Mouse (Mus musculus): ENCODE data around the gene Npepl1.

The Npepl1 gene

DNA sequence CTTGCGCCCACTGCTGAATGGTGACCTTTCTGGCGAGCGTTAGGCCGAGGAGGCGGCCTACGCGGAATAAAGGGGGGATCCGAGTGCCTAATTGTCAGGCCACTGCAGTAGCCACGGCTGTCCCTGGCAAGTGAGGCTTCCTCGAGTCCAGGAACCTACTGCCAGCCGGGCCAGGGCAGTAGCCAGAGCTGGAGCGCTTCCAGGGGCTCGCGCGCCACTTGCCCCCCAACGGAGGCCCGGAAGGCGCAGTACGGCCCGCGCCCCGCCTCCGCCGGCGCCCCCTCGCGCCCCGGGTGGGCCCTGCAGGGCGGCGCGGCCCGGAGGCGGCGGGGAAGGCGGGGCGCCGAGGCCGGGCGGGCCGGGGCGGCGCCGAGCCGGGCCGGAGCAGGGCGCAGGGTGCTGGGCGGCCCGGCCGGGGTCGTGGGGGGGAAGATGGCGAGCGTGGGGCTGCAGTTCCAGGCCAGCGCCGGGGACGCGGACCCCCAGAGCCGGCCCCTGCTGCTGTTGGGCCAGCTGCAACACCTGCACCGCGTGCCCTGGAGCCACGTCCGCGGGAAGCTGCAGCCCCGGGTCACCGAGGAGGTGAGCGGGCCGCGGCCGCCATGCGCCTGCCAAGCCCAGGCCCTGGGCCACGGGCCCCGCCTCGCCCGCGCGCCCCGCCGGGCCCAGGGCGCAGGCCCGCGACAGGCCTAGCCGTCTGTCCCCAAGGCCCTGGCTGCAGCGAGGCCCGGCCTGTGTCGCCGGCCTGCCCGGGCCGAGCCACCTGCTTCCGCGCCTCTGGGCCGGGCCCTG is at the start of gene Npepl1:
Gene Npepl1 (plus strand): TSS at position 359 of the 792 bp plus-strand sequence.
- in situ Hi-C loops (cut with MboI; ENCODE audit: low sequenced_read_pairs), result no loop called here

DNA sequence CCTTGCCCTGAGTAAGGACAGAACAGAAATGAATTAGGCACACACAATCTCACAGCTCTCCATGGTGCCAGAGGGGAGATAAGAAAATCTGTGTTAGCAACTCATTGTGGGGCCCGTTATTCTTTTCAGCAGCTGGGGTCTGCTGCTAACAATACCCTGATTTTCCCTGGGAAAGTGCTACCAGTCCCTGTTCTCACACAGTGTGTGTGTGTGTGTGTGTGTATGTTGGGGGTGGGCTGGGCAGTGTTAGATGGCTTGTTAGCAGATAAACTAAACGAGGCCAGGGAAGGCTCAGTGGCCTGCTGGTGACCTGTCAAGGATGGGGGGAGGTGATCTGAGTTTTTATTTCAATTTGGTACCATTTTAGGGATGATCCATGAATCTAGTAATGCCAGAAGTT is 48.9 kb upstream of the Npepl1 start:
- in situ Hi-C loops (cut with MboI; ENCODE audit: low sequenced_read_pairs), result no loop called here

- in situ Hi-C loops (cut with MboI; ENCODE audit: low sequenced_read_pairs), result no loop called here
Observed at GRCm38 (mm10) chr2:174063074-174063473, 47.1 kb upstream of the Npepl1 start.

DNA sequence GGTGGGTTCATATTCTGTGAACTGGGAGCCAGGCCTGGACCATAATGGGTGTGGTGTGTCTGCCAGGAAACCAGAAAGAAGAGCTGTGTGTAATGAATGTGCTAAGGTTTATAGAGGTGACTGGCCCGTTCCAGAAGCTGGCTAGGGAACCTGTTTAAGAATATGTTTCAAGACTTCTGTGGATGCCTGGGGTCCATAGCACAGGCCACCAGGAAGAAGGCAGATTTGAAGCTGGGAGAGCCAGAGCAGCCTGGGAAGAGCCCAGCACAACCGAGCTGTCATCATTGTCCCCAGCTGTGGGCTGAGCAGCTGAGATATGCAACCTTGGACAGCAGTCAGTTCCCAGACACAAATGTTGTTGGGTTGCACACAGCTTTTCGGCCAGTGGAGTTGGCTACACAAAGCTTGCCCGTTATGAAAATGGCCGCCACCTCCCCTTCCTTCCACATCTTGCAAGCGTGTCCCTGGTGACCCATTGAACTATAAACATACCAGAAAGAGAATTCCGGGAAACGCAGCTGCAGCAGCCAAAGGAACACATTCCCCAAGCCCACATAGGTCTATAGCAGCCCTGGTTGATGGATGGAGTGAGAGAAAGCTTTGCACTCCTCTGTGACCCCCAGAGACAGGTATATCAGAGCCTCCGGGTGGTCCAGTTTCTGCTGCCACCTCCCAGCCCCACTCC is 46.5 kb upstream of the Npepl1 start:
- in situ Hi-C loops (cut with MboI; ENCODE audit: low sequenced_read_pairs), result no loop called here

GRCm38 (mm10) chr2:174067793-174068419 is 42.2 kb upstream of the Npepl1 start:
- in situ Hi-C loops (cut with MboI; ENCODE audit: low sequenced_read_pairs), result no loop called here

GRCm38 (mm10) chr2:174069532-174070049 is 40.6 kb upstream of the Npepl1 start:
- in situ Hi-C loops (cut with MboI; ENCODE audit: low sequenced_read_pairs), result no loop called here

DNA sequence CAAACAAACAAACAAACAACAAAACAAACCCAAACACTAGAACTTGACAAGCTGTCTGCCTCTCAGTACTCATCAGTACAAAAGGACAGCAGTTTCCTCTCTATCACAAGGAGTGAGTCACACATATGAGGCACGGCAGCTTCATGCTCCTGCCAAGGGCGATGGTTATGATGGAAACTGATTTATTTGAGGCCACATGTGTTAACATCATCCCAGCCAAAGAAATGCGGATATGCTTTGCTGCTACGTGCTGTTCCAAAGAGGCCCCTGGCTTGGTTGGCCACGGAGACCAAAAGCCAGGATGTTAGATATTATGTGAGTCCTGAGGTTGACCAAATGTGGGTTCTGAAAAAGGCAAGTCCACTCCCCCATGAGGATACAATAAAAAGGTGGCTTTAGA is 38.7 kb upstream of the Npepl1 start:
- in situ Hi-C loops (cut with MboI; ENCODE audit: low sequenced_read_pairs), result no loop called here

GRCm38 (mm10) chr2:174073156-174073790 is 36.9 kb upstream of the Npepl1 start:
- in situ Hi-C loops (cut with MboI; ENCODE audit: low sequenced_read_pairs), result no loop called here

GRCm38 (mm10) chr2:174074621-174075020 is 35.5 kb upstream of the Npepl1 start:
- in situ Hi-C loops (cut with MboI; ENCODE audit: low sequenced_read_pairs), result loop anchor here (25.0 kb wide), 1 partner anchor 1062 kb away; the partner anchor contains the start of genes Rae1 and Rbm38

DNA sequence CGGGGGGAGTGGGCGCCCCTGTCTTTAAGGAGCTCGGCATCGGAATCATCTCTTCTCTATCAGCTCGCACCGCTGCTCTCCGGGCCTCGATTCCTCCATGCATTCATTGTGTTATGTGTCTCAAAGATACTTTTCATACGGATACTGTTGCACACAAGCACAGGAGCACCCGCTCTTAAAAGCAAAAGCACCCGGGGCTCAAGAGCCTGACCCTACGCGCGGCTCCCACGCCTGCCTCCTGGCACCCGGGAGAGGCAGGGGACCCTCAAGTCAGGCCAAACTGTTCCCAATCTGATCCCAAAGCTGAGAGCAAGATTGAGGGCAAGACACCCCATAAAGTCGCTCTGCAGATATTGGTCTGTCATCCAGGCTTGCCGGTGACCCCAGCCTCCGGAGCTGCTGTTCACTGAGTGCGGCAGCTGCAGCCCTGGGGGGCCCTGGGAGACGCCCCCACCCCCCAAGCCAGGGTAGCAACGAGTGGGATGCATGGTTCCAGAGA is 35.0 kb upstream of the Npepl1 start:
- in situ Hi-C loops (cut with MboI; ENCODE audit: low sequenced_read_pairs), result loop anchor here (25.0 kb wide), 1 partner anchor 1063 kb away; the partner anchor contains the start of genes Rae1 and Rbm38

DNA sequence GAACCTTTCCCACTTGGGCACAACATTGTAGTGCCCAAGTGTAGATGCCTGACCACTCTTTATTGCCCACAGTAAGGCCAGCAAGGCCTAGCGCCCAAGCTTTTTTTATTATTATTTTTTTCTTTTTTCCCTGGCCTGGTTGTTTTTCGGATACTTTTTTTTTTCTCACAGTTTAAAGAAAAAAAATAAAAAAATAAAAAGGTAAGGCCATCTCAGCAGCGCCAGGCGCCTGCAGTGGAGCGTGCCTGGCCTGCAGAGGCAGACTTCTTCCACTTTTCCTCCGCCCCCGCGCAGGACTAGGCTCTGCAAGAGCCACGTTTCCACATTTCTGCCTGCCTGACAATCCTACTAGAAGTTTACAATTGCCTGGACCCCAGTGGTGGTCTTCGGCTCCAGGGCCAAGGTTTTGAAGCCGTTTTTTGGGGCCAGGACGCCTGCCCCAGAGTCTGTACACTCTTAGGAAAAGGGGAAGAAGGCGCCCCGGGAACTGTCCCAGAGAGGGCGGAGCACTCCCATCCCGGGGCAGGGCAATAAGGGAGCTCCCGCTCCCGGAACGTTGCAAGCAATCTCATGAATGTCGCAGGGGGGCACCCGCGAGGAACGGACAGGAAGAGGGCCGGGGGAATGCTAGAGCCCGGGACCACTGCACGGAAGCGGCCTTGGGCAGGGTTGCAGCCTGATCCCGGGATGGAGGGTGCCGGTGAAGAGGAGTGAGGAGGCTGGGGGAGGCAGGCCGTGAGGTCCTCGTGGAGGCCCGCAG is 34.3 kb upstream of the Npepl1 start, which contains the start of gene Stx16:
Gene Stx16 (plus strand): TSS at position 636 of the 760 bp plus-strand sequence.
- in situ Hi-C loops (cut with MboI; ENCODE audit: low sequenced_read_pairs), result loop anchor here (25.0 kb wide), 1 partner anchor 1064 kb away; the partner anchor contains the start of genes Rae1 and Rbm38

GRCm38 (mm10) chr2:174076433-174076824 is 33.7 kb upstream of the Npepl1 start:
- in situ Hi-C loops (cut with MboI; ENCODE audit: low sequenced_read_pairs), result loop anchor here (25.0 kb wide), 1 partner anchor 1064 kb away; the partner anchor contains the start of genes Rae1 and Rbm38

DNA sequence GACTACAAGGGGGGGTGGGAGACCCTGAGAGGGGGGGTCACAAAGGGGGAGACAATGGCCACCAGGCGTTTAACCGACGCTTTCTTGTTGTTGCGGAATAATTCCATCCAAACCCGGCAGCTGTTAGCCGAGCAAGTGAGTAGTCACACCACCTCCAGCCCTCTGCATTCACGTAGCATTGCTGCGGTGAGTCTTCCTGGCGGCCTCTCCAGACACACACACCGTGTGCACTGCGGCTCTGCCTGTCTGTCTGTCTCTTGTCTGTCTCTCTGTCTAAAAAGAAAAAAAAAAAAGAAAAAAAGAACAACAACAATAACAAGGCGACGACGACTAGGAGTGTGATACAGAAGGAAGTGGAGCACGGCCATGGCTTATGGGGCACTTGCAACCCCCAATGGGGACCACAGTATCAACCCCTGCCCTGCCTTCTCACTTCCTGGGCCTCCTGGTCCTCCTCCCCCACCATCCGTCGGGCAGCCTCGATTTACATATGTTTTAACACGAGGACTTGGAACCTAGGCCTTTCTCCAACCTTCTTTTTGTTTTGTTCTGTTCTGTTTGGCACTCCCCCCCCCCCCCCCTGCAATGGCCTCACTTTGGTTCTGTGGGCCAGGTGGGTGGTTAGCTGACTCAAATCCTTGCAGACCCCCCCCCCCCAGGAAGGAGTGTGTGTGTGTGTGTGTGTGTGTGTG is 33.0 kb upstream of the Npepl1 start:
- in situ Hi-C loops (cut with MboI; ENCODE audit: low sequenced_read_pairs), result loop anchor here (25.0 kb wide), 1 partner anchor 1065 kb away; the partner anchor contains the start of genes Rae1 and Rbm38

DNA sequence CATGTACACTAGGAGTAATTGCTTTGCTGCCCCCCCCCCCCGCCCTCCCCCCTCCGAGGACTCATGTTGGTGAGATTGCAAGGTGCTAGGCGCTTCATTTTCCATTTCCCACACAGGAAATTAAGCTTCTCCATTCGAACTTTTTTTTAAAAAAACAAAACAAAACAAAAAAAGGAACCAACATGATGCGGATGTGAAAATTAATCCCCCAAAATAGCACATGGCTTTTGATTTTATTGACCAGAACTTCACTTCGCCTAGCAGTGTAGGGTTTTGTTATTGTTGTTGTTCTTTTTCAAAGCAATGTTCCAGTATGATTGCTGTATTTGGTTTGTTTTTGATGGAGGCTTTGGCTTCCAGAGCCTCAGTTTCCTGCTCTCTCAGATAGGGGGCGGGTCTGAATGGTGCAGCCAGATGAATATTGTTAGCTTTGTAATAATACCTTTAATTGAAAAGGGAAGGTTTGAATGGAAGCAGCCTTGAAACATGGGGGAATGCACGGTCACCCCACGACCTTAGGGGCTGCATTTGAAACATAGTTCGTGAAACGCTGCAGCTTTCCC is 32.3 kb upstream of the Npepl1 start:
- in situ Hi-C loops (cut with MboI; ENCODE audit: low sequenced_read_pairs), result loop anchor here (25.0 kb wide), 1 partner anchor 1066 kb away; the partner anchor contains the start of genes Rae1 and Rbm38

GRCm38 (mm10) chr2:174081833-174082232 is 28.3 kb upstream of the Npepl1 start:
- in situ Hi-C loops (cut with MboI; ENCODE audit: low sequenced_read_pairs), result loop anchor here (25.0 kb wide), 1 partner anchor 1070 kb away; the partner anchor contains the start of genes Rae1 and Rbm38

GRCm38 (mm10) chr2:174082380-174082918 is 27.7 kb upstream of the Npepl1 start:
- in situ Hi-C loops (cut with MboI; ENCODE audit: low sequenced_read_pairs), result loop anchor here (25.0 kb wide), 1 partner anchor 1070 kb away; the partner anchor contains the start of genes Rae1 and Rbm38

- in situ Hi-C loops (cut with MboI; ENCODE audit: low sequenced_read_pairs), result loop anchor here (25.0 kb wide), 1 partner anchor 1083 kb away; the partner anchor contains the start of genes Rae1 and Rbm38
Observed at GRCm38 (mm10) chr2:174095086-174095485, 15.1 kb upstream of the Npepl1 start.

- in situ Hi-C loops (cut with MboI; ENCODE audit: low sequenced_read_pairs), result no loop called here
Observed at GRCm38 (mm10) chr2:174102399-174102798, 7.8 kb upstream of the Npepl1 start.
